Mouse (Mus musculus) induced T-regulatory cell, adult 2 months (primary cell): ENCODE measurements around the gene Hadhb.
"Not testable (repeated sequence)": the region's sequence is repeated elsewhere in the genome, so short reads cannot be mapped to it uniquely, and the experiment has no call there.

Source experiments
- DNase-seq: peaks from one replicate; pipeline ENCODE4 v3.0.0-alpha.2; 2012; ENCODE audit warnings: low read depth

Gene Hadhb

GRCm38 (mm10) chr5:30175811-30176210 lies 20.8 kb downstream of the Hadhb start:
- DNase-seq = no peak

- DNase-seq = no peak
These were observed 32.8 kb downstream of the Hadhb start for GRCm38 (mm10) chr5:30187687-30188485.

DNA sequence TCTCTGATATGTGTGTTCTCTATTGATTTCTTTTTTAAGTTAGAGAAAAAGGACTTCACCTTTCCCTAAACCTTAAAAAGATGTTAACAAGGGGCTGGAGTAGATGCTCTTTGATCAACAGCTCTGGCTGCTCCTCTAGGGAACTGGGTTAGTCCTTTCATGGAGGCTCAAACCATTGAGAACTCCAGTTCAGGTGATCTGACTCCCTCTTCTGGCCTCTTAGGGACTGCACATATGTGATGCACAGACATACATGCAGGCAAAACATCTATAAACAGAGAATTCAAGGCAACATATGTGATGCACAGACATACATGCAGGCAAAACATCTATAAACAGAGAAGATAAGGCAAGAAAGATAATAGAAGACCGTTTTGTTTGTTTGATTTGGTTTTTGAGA lies 37.4 kb downstream of the Hadhb start:
- DNase-seq = no peak

- DNase-seq = no peak
These were observed 40.3 kb downstream of the Hadhb start for GRCm38 (mm10) chr5:30195340-30195739.

- no peak for DNase-seq
These were observed 43.2 kb downstream of the Hadhb start for GRCm38 (mm10) chr5:30198257-30198656.

DNA sequence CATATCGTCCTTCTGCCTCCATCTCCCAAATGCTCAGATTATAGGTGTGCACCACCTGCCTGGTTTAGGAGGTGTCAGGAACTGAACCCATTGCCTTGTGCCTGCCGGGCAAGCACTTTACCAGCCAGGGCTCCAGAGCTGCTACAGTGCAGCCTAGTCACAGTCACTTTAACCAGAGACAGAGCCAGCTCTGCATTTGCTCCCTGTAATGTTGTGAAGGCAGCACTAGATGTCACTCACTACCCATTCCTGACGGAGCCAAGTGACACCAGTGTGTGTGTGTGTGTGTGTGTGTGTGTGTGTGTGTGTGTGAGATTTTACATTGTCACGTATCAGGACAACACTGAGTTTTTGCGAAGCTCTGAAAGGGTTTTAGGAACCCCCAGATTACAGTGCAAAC lies 46.5 kb downstream of the Hadhb start:
- peak; percentile 44 for DNase-seq

- no peak for DNase-seq
These were observed 47.2 kb downstream of the Hadhb start for GRCm38 (mm10) chr5:30202221-30202620.

DNA sequence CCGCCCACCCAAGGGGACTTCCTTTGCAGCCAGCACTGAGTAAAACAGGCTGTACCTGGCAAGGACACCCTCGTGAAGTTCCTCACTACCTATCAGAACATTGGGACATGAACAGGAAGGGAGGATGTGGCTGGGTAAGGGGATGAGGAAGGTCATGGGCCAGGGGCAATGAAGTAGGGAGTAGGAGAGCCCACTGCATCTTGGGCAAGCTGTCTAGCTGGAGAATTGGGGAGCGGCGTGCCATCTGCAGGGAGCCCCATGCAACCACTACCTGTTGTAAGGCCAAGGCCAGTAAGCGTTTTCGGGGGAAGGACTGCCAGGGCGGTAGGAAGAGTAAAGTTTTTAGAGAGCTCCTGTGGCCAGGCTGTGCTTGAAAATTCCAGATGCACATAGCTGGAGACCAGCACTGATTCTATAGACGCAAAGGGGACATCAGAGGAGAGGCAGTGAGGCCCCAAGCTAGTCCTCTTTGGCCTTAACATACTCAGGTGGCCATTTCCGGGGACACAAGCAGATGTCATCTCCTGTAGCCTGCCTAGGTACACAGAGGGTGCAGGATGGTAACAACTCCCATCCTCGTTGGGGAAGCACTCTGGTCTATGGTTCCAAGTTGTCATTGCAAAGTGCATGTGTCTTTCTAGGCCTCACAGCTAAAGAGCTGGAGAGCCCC lies 48.3 kb downstream of the Hadhb start:
- no peak for DNase-seq

DNA sequence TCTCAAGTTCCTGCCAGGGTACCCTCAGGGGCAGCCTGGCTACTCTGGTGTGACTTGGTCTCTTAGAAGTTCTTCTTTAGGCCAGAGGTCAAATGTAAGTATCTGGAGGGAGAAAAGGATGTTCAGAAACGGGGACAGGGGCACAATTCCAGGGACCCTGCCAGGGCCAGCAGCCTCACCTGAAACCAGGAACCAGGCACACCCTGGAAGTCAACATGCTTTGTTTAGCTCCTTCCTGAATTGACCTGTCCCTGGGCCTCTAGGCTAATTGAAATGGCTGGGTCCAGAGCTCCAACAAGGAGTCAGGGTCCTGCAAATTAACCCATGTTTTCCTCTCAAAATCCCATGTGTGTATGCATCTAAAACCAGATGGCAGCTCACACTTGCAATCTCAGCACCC lies 49.4 kb downstream of the Hadhb start:
- DNase-seq = no peak

DNA sequence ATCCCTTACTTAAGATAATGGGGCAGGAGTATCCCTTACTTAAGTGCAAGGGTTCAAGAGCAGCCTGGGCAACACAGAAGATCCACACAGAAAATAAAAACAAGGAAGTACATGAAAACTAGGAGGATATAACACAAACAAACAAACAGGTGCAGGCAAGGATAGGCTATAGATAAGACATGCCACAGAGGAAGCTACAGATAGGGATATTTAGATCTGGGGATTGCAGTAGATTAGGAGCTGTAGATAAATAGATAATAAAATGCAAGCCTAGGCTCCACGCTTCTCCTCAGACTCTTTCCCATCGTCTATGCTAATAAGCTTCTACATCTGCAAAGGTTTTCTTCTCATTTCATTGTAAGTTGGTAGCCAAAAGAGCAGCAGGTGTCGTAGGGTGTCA lies 50.0 kb downstream of the Hadhb start:
- DNase-seq = no peak

DNA sequence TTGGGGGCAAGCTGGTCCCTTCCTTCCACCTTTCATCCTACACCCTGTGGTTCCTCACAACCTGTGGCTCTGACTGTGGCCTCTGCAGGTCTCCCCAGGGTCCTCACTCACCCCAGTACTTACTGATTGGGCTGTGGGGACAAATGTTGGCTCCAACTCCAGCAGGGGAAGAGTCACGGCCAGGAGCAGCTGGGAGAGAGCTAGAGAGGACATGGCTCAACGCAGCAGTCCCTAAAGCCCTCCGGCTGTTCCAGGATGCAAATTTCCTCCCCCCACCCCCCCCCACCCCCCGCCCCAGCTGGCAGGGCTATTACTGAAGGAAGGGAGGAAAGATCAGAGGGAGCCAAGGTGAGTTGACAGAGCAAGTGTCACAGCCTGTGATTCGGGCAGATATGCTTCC lies 50.4 kb downstream of the Hadhb start, which contains the start of gene Adgrf3:
TSS of gene Adgrf3 (minus strand) at position 230 of the 400 bp plus-strand sequence.
- DNase-seq = no peak

DNA sequence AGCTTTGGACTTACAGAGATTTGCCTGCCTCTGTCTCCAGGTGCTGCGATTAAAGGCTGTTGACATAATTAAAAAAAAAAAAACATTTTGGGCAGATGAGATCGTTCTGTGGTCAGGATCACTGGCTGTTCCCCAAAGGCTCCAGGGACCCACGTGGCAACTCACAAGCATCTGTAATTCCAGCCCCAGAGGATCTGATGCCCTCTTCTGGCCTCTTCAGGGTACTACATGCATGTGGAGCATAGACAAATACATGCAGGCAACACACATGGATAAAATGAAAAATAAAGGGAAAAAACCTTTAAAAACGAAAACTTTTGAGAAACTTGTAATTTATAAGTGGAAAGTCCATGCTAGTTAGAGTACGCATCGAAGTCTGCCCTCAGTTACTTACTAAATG lies 52.2 kb downstream of the Hadhb start:
- peak; percentile 67 for DNase-seq

GRCm38 (mm10) chr5:30210758-30211157 lies 55.7 kb downstream of the Hadhb start:
- DNase-seq = not testable (repeated sequence)

DNA sequence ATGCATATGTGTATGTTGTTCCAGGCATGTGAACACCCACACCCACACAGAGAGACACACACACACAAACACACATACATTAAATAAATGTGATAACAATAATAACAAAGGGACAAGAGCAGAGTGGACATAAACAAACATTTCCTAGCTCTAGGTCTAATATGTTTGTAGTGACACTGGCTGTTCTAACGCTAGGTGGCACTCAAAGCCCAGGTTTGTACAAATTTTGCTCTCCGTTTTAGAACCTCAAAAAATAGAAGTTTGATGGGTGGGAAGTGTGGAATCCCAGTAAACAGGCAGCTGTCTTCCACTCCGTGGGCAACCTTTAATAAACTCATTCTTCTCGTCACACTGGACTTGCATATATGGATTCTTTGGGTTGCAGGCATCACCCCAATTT lies 59.8 kb downstream of the Hadhb start:
- DNase-seq = peak; percentile 80

GRCm38 (mm10) chr5:30215970-30216369 lies 60.9 kb downstream of the Hadhb start:
- no peak for DNase-seq

DNA sequence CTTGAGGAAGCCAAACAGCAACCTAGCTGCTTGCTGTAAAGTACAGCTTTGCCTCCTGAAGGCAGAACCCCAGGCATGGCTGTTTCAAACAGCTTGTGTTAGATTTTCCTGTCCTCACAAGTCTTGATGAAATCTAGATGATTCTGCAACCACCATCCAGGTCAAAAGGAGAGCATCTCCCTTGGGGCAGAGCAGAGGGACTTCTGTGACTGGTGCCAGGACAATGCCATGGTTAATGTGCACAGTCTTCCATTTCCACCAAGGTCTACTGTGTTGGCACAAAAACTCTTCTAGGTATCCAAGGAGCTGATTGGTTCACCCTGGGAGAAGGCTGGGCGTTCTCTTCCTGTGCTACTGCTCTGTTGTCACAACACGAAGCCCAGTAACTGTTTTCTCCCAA lies 64.7 kb downstream of the Hadhb start:
- no peak for DNase-seq

DNA sequence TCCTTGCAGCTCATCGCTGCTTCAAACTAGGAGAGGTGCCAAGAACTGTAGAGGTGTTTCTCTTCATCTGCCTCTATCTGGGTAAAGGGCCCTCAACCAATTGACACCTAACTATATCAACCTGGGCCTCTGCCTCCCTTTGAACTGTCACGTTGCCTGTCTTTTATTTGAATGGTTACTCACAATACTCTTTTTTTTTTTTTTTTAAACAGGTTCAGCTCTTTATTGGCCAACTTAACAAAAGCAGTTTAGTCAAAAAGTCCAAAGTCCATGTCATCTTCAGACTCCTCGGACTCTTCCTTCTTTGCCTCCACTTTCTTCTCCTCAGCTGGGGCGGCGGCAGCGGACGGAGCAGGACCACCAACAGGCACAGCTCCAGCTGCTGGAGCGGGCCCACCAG lies 65.6 kb downstream of the Hadhb start:
- DNase-seq = no peak

GRCm38 (mm10) chr5:30222681-30223080 lies 67.6 kb downstream of the Hadhb start:
- no peak for DNase-seq

GRCm38 (mm10) chr5:30230901-30231300 lies 75.9 kb downstream of the Hadhb start:
- DNase-seq = peak; percentile 75

GRCm38 (mm10) chr5:30231891-30232270 lies 76.8 kb downstream of the Hadhb start:
- no peak for DNase-seq

DNA sequence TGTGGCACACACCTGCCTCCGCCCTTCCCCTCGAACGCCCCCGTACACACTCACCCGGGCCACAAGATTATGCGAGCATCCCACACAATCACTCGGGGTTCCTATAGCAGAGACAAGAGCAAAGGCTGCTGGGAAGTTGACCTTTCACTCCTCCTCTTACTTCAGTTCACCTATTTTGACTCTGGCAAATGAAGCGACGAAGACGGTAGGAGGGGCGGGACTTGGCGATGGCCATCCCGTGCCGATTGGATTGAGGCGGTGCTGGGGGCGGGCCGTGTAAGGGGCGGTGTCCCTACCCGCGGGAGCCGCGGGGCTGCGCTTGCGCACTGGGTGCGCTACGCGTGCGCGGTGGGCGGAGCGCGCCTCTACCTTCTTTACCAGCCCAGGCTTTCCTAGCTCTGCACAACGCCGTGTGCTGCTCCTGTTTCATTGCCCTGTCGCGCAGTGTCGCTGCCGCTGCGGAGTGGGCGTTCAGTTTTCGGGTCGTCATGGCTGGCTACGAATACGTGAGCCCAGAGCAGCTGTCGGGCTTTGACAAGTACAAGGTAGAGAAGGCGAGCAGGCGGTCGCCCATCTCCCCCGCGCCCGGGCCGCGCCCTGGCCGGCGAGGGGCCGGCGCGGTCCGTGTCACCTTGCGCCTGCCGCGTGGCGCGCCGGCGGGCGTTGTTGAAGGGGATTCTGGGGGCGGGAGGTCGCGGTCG lies 77.4 kb downstream of the Hadhb start, which contains the start of gene Selenoi:
TSS of gene Selenoi (plus strand) at position 311 of the 701 bp plus-strand sequence.
- peak; percentile 99 for DNase-seq

- DNase-seq = peak; percentile 59
These were observed 78.0 kb downstream of the Hadhb start for GRCm38 (mm10) chr5:30233042-30233441.

GRCm38 (mm10) chr5:30233979-30234378 lies 78.9 kb downstream of the Hadhb start:
- no peak for DNase-seq
